Mouse (Mus musculus): ENCODE measurements around the gene Sept10.
"Not testable (repeated sequence)": the region's sequence is repeated elsewhere in the genome, so short reads cannot be mapped to it uniquely, and the experiment has no call there.

The Sept10 gene

DNA sequence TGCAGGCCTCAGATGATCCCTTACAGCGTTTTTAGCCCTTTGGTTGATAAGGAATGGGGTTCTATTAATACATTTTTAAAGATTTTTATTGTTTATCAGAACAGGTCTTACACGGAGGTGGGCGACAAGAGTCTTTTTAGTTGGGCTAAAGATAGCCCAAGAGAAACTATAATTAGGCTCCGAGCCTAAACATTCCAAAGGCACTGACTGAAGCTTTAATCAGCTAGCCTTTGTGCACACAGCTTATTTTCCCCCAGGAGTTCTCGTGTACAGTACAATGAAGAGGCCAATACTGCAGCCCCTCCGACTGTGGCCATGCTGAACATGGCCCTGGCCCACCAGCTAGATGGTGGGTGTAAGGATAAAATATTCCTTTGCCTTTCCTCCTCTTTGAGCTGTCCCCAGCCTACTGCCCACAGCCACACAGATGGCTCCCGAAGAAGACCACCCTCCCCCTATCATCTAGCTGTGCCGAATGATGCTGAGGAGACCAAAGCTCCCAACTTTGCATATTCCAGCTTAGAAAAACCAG lies 88.1 kb downstream of the Sept10 start:
- in situ Hi-C loops (cut with MboI; ENCODE audit: low sequenced_read_pairs) = no loop called here

DNA sequence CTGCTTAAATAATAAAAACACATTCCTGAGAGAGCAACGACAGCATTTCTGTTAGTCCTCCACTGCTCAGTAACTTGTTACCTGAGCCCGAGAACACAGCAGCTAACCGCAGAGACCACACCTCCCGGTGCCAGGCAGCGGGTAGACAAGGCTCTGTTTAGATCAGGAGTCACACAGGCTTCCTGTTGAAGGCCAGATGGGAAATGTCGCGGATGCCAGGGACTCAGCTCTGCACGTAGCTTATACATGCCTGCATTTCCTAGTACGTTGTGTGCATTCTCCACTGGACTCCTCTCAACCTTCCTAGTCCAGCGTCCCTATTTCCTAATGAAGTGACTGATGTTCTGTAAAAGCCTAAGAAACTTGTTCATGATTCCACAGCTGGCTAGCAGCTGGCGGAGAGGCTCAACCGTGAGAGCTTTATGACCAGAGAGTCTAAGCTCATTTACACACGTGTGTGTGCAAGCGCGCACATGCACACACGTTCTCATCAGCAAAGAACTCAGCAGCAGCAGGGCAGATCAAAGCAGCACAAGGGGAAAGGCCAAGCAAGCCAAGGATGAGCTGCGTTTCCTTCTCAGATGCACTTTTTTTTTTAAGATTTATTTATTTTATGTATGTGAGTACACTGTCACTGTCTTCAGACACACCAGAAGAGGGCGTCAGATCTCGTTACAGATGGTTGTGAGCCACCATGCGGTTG lies 89.6 kb downstream of the Sept10 start:
- in situ Hi-C loops (cut with MboI; ENCODE audit: low sequenced_read_pairs) = no loop called here

DNA sequence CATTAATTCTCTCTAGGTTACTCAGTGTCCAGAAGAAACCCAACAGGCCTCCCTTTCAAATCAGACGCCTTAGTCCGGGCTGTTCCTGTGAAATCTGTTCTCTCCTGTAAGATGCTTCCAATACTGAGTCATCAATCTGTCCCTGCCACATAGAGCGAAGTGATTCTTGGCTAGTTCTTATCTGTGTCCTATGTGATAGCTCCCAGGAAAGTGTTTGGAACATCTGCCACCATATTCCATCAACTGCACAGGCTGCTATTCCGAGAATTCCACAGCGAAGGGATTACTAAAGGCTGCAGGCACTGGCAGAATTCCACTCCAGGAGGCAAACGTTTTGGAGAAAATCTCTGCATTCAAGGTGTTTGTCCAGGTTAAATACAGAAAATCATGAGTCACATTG lies 94.0 kb downstream of the Sept10 start:
- in situ Hi-C loops (cut with MboI; ENCODE audit: low sequenced_read_pairs) = no loop called here

DNA sequence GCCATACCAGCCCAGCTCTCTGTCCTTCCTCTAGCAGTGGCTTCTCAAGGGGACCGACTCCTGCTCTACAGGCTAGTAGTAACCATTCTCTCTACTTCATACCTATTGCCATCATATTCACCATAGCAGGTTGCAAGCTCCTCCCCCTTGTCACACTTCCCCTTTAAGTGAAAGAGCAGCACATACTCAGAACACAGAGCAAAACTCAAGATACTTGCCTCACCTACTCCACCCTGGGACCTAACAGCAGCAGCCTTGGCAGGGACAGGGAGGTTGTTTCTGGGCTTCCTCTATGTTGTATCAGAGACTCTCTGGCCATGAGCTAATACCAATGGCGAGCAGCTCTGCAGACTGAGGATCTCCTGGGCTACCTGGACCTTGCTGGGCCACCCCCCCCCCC lies 96.2 kb downstream of the Sept10 start:
- in situ Hi-C loops (cut with MboI; ENCODE audit: low sequenced_read_pairs) = no loop called here

DNA sequence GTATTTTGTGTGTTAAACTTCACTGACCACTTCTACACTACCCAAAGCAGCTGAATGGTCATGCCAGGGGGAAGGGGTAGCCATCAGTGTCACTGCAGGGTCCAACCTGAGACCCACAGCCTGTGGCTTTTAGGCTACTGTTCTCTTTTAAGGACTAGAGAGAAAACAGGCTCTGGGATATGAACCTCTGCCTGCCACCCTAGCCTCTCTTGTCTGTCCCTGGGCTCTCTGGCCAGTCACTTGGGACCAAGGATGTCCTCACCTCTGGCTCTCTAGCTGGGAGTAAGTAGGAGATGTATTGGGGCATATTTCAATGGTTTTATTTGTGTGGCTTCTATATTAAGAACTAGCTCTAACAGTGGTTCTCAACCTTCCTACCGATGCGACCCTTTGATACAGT lies 101.8 kb downstream of the Sept10 start:
- in situ Hi-C loops (cut with MboI; ENCODE audit: low sequenced_read_pairs) = no loop called here

DNA sequence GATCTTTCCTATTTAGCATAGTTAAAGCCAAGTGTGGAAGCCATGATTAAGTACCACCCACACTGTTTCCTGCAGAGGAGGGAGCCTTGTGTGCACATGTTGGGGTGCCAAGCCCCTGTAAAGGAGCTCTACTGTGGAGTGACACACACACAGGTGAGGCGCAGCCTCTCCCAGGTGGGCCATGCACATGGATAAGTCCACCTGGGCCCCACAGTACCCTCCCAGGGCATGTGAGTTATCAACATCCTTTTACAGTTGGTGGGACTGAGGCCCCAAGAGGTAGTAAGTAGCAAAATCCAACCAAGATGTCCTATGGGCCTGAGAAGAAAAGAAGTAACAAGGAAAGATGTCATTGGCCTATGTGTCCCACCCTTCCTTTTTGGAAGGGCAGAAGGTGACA lies 102.6 kb downstream of the Sept10 start:
- in situ Hi-C loops (cut with MboI; ENCODE audit: low sequenced_read_pairs) = no loop called here

DNA sequence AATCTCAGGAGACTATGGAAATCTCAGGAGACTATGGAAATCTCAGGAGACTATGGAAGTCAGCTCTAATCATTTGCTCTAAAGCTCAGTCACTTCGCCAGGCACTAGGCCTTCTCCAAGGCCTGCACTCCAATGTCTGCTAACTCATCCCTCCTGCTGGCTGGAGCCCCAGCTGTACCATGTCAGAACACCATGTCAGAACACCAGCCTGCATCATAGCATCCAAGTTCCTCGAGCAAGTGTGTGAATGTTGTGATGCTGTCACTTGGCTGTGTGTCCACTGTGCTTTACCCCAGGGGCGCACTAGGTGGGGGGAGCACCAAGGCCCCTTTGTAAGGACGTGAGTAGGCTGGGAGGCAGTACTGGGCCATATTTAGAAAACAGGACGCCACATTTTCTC lies 104.1 kb downstream of the Sept10 start:
- in situ Hi-C loops (cut with MboI; ENCODE audit: low sequenced_read_pairs) = no loop called here

DNA sequence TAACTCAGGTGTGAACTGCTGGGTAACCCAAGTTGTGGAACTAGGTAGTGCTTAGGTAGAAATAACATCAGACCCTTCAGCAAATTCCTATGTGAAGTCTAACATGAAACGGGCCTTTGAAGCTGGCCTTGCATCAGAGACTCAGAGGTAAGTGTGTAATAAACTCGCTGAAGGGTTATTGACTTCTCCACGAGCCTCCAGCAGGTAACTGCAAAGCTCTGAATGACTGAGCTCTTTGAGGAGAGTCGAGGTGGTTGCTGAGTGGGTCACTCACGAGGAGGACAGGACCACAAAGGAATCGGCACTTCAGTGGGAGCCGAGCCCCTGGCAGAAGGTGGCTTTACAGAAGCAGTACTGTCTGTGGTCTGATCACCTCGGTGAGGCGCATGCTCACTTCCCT lies 105.3 kb downstream of the Sept10 start:
- in situ Hi-C loops (cut with MboI; ENCODE audit: low sequenced_read_pairs) = no loop called here

DNA sequence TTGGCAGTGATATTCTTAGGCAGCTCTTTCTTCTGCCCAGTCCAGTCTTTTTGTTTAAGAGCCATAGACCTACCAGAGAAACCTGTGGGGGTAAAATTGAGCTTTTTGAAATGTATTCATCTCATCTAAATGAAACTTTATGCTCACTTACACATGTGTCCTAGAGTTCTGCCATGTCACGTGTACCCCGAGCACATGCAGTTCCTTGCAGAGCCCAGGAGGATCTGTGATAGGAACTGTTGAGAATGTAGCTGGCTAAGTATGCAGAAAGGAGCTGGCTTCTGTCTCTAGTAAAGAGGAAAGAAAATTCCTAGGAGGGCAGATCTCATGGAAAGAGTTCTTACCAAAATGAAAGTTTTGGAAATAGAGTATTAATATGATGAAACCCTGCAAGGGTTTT lies 106.0 kb downstream of the Sept10 start:
- in situ Hi-C loops (cut with MboI; ENCODE audit: low sequenced_read_pairs) = no loop called here

DNA sequence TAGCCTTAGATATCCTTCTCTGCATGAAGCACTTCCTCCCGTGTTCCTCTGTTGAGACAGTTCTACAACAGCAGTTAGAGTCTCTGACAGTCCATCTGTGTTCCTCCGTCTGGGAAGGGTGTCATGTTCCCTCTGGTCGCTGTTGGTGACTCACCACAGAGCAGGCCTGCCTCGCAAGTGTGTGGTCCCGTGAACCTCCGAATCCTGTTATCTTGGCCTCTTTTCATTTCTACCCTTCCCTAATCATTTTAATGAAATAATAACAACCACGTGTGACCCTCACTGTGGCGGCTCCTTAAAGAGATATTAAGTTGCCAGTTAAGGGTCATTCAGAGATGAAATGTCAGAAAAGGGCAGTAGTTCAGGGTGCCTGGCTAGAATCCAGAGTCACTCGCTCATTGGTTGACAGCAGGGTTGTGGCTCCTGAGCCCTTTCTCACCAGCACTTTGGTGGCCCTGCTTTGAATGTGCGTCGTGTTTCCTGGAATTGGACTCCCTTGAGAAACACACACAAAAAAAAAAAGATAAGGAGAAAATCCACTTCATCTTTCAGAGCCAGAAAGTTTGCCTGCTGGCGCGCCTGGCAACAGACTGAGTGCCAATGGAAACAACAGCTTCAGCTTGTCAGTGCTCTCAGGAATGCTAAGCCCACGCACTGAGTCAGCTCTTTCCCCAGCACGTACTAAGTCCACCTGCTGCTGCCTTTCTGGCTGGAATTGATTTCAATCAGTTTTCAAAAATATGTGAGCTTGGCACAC lies 106.9 kb downstream of the Sept10 start:
- in situ Hi-C loops (cut with MboI; ENCODE audit: low sequenced_read_pairs) = no loop called here

DNA sequence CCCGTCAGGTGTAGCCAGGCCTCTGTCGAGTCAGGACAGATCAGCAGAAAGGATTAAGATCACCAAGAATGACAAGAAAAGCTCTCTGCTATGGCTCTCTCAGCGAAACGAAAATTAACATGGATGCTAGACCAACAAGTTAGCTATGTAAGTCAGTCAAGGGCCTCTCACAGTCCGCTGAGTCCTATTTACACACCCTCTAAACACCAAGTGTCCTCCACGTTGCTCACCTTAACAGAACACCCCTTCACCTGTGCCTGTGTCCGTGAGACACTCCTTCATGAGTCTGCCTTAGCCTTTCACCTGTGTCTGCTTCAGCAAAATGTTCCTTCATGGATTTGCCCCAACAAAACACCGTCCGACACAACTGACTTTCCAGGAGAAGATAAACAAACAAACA lies 108.3 kb downstream of the Sept10 start:
- in situ Hi-C loops (cut with MboI; ENCODE audit: low sequenced_read_pairs) = no loop called here

DNA sequence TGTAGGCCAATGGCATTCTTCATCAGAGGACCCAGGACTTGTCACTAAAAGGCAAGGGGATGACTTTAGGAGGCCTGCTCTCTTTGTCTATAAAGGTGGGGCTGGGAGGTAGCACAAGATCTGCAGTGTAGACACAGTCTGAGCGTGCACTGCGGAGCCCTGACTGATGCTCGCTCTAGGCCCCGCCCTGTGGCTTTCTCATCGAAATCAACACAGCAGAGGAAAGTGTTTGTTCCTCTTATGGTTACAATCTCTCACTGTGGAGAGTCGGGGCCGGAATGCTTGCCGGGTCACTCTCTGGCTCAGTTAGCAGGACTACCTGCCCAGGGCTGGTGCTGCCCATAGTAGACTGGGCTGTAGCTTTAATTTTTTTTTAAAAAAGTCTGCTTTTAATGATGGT lies 108.9 kb downstream of the Sept10 start:
- in situ Hi-C loops (cut with MboI; ENCODE audit: low sequenced_read_pairs) = no loop called here

DNA sequence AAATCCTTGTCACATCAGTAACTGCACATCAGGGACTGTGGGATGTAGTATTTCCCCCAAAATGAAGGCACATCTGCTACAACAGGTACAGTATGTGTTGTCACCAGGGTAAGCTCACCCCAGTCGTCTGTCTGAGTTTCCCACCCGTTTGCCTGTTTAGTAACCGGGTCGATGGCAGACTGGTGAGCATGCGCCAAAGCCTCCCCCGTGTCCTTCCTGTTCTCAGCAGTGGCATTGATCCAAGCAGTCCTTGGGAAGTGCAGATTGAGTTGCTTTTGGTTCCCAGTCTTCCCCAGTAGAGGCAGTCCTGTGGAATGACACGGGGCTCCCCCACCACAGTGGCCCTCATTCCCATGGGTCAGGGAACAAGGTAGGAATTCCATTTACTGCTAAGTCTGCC lies 111.3 kb downstream of the Sept10 start:
- in situ Hi-C loops (cut with MboI; ENCODE audit: low sequenced_read_pairs) = no loop called here

DNA sequence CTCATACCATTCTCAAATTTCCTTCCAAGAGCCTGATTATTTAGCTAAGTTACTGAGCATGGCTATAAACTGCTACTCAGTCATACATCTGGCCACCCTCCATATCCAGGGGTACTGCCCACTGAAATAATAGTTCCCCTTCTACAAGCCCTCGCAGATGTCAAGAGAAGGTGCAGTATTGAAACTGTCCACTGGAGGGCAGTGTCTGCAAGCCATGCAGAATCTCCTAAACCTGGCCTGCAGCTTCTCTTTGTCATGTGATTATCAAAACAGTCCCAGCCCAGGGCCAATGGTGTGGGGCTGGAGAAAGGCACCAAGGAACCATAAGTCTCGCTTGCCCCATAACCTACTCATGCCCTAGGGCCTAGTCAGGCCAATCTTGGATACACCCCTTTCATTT lies 112.6 kb downstream of the Sept10 start:
- in situ Hi-C loops (cut with MboI; ENCODE audit: low sequenced_read_pairs) = no loop called here

DNA sequence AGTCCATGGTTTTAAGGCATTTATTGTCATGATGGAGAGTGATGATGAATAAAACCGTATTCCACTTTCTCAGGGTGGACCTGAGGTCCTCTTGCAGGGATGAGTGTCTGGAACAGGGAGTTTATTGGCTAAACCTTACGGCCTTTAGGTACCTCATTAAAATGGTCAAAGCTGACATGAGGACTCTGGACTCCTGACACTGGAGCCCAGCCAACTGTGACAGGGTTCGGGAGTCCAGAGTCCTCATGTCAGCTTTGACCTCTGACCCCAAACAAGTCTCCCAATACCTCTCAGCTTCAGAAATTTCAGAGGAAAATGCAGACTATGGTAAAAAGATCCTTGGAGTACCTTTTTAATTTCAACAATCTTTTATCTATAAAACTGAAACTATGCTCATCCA lies 115.0 kb downstream of the Sept10 start:
- in situ Hi-C loops (cut with MboI; ENCODE audit: low sequenced_read_pairs) = no loop called here

DNA sequence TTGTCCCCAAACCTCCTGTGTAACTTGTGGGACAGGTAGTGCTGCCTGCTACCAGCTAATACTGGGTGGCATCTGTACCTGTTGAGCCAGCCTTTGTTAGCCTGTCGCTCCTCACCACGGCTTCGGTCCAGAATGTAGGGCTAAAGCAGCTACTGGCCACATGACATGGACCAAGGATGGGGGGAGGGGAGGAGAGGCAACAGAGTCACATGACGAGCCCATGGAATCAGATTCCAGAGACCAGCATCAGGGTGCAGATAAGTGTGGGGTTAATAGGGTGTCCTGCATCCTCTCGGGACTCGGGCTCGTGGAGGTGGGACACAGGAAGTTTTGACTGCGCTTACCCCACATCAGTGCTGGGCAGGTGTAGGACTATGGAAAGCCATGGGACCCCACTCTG lies 115.8 kb downstream of the Sept10 start:
- in situ Hi-C loops (cut with MboI; ENCODE audit: low sequenced_read_pairs) = no loop called here

DNA sequence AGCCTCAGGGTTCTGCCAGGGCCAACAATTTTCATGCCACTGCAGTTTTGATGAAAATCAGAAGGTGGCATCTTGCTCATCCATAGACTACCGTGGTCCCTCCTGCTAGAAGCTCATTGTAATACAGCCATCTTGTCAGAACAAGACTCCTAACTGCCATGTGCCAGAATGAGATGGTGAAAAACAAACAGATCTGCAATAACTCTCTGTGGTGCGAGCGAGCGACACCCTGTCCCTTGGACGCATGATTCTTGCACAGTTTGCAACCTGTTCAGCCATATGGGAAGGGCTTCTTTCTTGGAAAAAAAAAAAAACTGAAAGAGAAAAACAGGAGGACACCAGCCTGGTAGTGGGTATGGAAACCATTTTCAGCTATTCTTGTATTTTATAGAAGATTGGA lies 117.0 kb downstream of the Sept10 start:
- in situ Hi-C loops (cut with MboI; ENCODE audit: low sequenced_read_pairs) = no loop called here

DNA sequence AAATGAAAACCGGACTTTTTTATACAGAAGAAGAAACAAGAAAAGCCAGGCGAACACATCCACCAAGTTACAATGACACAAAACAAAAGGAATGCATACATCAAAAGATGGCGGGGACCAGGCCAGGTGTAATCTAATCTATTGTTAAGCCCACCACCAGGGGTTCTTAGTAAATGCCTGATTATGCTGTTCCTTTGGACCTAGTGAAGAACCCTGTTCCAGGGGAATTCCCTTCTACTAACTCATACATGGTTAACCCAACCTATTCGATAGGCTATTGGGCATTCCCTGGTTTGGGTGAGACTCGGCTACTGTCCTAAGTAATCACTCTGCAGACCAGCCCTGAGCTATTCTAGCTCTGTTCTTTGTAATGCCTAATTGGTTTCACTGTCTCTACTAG lies 118.6 kb downstream of the Sept10 start:
- in situ Hi-C loops (cut with MboI; ENCODE audit: low sequenced_read_pairs) = not testable (repeated sequence)

DNA sequence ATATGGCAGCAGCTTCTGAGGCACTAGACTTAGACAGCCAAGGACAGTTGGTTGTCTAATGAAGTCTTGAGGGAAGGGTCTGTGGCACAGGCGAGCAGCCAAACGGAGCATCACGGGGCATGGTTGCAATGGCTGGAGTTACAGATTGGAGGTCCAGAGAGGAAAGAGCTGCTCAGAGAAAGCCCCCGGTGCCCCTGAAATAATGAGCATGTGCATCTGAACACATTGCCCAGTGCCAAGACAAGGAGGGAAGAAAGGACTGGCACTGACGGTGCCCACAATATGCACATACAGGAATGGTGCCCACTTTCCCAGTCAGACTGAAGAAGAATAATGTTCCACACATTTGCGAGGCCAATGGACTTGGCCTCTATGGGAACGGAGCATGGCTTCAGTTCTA lies 129.7 kb downstream of the Sept10 start:
- in situ Hi-C loops (cut with MboI; ENCODE audit: low sequenced_read_pairs) = no loop called here
